Mouse (Mus musculus) left cerebral cortex, adult 11 months (tissue): ENCODE data around the gene Foxf2.

Experiments
- DNase-seq: peaks from one replicate; pipeline ENCODE4 v3.0.0; 2022; ENCODE audit warnings: low spot score

Gene Foxf2

DNA sequence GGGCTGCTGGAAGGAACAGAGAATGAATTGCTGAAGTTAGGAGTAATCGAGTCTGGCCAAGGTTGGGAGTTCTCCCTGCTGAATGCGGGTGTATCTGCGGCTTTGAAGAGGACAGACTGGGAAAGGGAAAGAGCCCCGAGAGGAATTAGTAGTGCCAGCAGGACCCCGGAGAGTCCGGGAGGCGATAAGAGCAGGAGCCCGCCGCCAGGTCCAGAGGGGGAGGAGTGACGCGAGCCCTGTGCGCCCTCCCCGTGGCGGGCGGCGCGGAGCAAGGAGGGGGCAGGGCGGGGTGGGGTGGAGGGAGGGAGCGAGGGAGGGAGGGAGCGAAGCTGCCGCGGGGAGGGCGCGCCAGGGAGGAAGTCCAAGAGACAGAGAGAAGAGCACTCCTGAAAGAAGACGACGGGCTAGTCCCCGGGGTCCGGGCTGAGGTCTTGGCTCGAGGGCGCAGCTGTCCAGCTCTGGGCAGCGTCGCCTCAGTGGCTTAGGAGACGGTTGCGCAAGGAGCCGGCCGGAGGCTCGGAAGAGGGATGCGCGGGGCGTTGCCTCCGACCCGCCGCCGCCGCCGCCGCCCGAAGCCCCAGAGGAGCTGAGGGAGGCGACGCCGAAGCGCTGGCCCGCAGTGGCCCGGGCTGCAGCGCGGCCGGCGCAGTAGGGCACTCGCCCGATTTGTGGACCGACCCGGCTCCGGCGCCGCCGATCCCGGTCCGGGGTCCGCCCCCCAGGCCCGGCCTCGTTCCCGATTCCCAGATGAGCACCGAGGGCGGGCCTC, at the start of gene Foxf2:
Gene Foxf2, plus strand, starts transcription at position 484 of the 769 bp plus-strand sequence.
- DNase-seq, result no peak

DNA sequence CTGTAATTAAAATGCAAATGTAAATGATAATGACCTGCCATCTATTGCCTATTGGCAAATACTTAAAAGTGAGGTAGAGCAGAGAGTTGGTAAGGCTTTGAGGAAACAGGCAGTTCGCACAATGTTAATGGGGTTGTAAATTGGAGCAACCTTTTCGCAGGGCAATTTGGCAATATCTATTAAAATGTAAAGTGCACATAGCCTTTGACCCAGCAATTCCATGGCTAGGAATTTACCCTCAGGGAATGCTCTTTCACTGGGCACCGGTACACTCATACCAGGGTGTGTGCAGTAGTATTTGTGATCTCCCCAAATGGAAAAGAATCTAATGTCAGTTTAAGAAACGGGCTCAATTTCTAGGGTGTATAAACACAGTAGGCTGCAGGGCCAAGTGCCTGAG, 48.9 kb upstream of the Foxf2 start:
- DNase-seq, result no peak

- DNase-seq, result no peak
Measured at GRCm38 (mm10) chr13:31577576-31577975, 48.0 kb upstream of the Foxf2 start.

DNA sequence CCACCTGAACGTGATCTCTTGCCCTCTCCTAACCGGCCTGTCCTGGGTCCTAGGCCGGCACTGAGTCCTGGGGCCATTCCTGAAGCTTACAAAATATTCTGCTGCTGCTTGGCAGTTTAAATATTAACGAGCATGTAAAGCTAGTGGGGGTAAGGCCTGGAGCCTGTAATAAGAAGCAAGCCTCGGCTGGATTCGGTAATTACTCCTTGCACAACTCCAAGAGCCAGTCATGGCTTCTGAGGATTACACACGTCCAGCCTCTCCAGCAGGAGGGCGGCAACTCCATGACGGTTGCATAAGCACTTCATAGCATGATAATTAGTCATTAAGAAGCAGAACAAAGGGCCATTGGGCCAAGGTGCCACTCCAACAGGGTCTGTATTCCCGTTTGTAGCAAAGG, 47.2 kb upstream of the Foxf2 start:
- DNase-seq, result no peak

GRCm38 (mm10) chr13:31579866-31580265, 45.8 kb upstream of the Foxf2 start:
- no peak for DNase-seq

DNA sequence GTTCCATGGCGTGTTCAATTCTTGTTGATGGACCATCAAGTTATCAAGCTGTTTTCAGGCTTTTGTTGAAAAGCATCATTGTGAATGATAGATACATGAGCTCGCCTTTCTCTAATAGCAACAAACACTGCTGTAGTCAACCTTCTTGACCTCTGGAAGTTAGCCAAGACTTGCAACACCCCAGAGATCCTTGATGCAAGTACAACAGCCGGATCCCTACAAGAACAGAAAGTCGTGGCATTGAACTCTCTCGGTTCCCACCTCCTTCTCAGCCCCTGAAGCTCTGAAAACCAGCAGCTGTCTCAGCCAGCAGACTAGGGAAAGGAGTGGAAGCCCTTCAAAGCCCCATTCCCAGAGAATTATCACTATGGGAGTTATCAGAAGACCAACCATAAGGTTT, 38.3 kb upstream of the Foxf2 start:
- no peak for DNase-seq

DNA sequence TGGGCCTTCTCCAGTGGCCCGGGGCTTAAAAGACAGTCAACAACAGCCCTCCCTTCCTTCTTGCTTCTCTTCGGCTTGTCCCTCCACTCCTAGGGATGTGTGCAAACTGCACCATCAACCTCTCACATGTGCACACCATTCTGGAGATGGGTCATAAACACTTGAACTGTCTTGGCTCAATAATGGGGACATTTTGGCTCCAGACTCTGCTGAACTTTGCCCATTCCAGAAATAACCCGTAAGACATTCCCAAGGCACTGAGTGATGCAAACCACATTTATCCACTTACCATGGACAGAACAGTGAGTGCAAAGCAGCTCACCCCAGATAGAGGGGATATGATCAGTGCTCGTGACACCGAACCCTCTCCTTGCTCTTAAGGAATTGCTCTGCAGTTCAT, 26.0 kb upstream of the Foxf2 start:
- DNase-seq, result no peak

DNA sequence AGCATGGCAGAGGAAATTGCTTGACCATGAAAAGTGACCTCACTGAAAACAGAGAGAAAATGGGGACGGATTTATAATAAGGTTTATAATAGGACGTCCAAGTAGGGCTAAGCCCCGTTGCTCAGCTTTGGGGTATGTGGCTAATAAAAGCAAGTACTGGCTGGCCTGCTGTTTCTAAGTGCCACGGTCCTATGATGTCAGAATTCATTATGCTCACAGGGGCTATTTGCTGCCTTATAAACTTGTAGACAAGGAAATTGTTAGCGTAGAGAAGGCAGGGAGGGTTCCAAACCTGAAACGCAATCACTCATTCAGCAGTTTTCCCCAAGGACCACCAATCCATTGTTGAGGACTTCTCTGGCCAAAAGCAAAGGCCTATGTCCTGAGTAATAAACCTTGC, 21.7 kb upstream of the Foxf2 start:
- no peak for DNase-seq

DNA sequence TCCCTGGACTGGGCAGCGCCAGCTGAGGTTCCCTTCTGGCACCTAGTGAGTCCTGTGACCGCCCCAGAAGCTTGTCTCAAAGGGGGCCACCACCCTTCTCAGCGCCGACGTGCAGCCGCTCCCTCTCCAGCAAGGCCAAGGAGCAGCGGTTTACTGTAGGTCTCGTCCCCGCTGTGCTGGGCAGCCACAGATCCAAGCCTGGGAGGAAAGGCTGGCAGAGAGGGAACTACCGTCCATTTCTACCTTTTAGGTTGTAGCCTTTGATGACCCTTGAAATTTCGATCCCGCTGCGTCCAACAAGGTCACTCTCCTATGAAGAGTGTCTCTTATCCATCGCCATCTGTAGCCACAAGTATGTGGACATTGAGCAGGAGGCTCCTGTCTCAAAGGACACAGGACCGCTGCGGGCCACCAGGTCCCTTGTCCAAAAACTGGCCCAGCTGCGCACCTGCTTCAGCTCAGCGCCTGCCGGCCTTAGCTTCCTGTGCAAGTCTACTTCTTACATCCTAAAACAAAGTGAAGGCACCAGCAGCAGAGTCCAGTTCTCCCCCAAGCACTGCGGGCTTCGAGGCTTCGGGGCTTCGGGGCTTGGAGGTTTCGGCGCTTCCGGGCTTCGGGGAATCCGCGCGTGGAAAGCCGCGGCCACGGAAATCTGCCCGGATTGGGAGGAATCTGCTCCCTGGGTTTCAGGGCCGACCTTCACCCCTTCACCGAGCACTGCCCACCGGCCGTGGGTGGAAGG, 10.7 kb upstream of the Foxf2 start:
- no peak for DNase-seq

GRCm38 (mm10) chr13:31615561-31616165, 10.0 kb upstream of the Foxf2 start:
- DNase-seq, result no peak

GRCm38 (mm10) chr13:31618001-31618400, 7.6 kb upstream of the Foxf2 start:
- DNase-seq, result no peak

- DNase-seq, result no peak
Measured at GRCm38 (mm10) chr13:31618416-31618815, 7.2 kb upstream of the Foxf2 start.

- no peak for DNase-seq
Measured at GRCm38 (mm10) chr13:31618919-31619655, 6.5 kb upstream of the Foxf2 start.

GRCm38 (mm10) chr13:31619826-31620498, 5.7 kb upstream of the Foxf2 start:
- DNase-seq, result no peak

DNA sequence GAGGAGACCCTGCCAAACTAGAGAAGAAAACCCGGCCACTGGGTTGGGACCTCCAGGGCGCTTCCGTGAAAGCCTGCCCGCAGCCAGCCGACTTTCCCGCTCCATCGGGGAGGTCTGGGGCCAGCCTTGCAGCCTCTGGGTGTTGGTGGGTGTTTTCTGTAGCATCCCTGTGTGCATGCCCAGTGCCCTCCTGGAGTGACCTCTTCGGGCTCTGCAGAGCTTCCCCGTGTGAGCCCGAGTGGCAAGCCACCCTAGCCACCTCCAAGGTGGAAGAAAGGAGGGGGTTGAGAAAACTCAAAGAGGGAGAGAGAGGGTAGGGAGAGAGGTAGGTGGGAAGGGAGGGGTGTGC, 5.1 kb upstream of the Foxf2 start:
- DNase-seq, result no peak

DNA sequence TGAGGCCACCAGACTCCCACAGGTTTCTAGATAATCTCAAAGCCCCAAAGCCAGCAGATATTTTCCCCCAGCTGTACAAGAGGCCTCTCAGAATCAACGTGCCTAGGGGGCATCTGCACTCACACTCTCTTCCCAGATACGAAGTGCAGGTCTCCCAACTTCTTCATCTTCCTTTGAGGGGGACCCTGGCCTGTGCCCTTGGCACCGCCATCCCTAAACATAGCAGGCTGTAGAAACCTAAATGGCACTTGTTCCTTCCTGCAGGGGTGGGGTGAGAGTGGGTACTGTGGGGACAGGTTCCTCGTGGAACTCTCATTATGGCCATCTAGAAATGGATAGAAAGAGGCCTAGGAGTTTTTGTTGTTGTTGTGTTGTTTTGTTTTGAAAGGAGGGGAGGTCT, 4.7 kb upstream of the Foxf2 start:
- no peak for DNase-seq

DNA sequence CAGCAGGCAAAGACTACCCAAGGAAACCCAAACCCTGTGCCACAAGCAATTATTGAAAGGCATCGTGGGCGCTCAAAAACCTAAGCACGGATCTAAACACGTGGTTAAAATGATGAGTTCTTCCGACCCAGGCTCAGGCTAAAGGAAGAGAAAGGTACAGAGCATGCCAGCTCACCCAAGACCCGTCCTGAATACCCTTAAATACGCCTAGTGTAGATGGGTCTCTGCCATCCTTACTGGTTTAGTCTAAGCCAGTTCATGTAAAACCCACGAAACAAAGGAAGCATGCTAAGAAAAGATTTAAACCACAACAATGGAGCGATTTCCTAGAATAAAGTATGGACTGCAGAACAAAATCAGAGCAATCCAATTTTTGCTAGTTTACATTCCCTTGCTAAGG, 3.9 kb upstream of the Foxf2 start:
- DNase-seq, result no peak

DNA sequence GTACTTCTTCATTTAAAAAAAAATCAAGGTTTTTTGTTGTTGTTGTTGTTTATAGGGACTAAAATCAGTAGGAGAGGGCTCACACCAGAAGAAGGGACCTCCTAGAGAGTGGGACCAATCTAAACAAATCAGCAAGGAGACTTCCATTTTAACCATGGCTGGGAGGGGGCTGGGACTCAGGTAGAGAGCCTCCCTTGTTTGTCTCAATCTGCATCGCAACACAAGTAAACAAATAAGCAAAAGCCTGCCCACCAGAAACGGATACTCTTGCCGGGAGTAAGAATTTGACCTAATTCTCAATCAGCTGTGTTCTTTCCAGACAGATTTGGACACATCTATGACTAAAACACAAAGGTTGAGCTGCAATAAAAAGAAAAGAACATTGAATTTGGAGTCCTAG, 3.2 kb upstream of the Foxf2 start:
- no peak for DNase-seq

DNA sequence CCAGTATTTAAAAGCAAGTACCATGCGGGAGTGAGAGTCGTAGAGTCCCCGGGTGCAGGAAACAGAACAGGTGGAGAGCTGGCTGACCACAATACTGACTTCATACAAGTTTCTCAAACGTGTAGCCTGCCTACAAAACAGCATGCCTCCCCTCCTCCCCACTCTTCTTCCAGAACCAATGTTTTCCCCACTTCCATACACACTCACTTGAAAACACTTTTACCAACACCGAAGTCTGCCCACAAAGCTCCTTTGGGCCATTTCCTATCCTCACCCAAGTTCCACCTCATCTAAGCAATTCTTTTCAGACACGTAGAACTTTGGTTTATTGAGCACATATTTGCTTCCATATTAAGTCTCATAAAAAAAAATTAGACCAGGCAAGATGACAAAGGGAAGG, 2.3 kb upstream of the Foxf2 start:
- no peak for DNase-seq

- DNase-seq, result no peak
Measured at GRCm38 (mm10) chr13:31623906-31624860, 1.4 kb upstream of the Foxf2 start.

DNA sequence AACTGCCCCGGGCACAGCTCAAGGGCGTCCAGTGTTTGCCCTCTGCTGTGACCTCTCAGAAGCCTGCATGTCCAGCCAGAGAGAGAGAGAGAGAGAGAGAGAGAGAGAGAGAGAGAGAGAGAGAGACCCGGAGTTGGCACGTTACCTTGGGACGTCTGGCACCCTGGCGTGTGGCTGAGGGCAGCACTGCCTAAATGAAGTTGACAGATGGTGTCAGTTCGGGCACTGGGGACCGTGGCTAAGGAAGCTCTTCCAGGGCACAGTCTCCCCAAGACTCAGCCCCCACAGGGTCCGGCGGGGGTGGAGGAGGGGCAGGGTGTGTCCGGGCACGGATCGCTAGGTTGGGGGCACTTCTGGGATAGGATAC, 667 bp upstream of the Foxf2 start:
- no peak for DNase-seq
